8 mouse cellular contexts compared by ENCODE assay signal in genomic region chr1:58897561-58897960, GRCm38 (mm10).
DNase-seq lines count a peak whose midpoint lies in the region.

No protein-coding gene starts in this region.

- DNase-seq in NIH3T3 (ENCODE audit: low read depth) = peak; percentile 84
- DNase-seq in embryo, embryonic 9.5 days (ENCODE audit: extremely low spot score) = peak; percentile 24
- DNase-seq in heart, adult 9 months (ENCODE audit: low spot score in 2 of 2) = peak; percentile 6 to 14
- peak; percentile 29 for DNase-seq in kidney, adult 18-20 months
- peak; percentile 8 for DNase-seq in left cerebral cortex, adult 11 months (ENCODE audit: low spot score)
- DNase-seq in lung, postnatal 10 days = peak; percentile 45
- peak; percentile 8 for DNase-seq in retina, postnatal 7 days (ENCODE audit: low read depth, low spot score)
- peak; percentile 31 for DNase-seq in yolk sac, embryonic 10.5 days (ENCODE audit: low spot score)

Comparison
In these comparisons a context has a peak if more than half of its experiments do, and no peak if none do; other contexts are left out.
1. Peak in every context shown above with its lines: DNase-seq.
2. DNase-seq: peak in every context shown above with its lines; median percentile 84 in NIH3T3; 45 in lung, postnatal 10 days; 31 in yolk sac, embryonic 10.5 days; 29 in kidney, adult 18-20 months; 24 in embryo, embryonic 9.5 days; 10 in heart, adult 9 months; 8 in left cerebral cortex, adult 11 months; 8 in retina, postnatal 7 days.